Mouse (Mus musculus): ENCODE data around the gene Trim29.

Gene Trim29

DNA sequence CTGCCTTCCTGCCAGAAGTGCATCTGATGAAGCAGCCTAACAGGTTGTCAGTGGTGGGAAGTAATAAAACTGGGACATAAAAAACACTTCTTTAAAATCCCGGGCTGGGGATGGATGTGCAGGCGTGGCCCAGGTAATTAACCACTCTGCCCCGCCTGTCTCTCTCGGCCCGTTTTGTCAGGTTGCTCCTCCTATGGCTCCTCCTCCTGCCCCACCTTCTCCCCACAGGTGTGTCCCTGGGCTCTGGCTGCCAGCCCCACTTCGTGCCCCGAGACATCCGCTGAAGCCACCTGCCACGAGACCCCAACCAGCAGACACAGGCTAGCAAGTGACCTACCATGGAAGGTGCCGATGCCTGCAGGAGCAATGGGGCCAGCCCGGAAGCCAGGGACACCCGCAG is at the start of gene Trim29:
Trim29 (plus strand) TSS at position 311 of the 400 bp plus-strand sequence.
- no peak for DNase-seq

GRCm38 (mm10) chr9:43261124-43261907 is 49.3 kb upstream of the Trim29 start:
- no peak for DNase-seq

- DNase-seq: no peak
Observed at GRCm38 (mm10) chr9:43261941-43262340, 48.7 kb upstream of the Trim29 start.

DNA sequence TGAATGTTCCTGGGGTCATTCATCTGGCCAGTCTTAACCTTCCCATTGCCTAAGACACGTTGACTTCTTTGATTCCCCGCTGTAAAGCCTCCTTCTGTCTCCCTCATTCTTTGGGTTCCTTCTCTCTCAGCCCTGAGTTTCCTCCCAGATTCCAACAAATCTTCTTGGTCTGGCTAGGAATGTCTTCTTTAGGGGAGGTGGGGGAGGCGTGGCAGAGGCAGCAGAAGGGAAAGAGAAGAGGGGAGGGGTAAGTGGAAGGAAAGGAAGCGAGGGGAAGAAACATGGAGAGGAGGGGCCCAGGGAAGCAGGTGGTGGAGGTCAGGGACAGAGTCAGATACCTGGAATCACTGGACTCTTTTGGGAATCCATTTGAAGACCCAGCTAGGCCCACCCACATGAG is 48.3 kb upstream of the Trim29 start:
- DNase-seq: no peak

DNA sequence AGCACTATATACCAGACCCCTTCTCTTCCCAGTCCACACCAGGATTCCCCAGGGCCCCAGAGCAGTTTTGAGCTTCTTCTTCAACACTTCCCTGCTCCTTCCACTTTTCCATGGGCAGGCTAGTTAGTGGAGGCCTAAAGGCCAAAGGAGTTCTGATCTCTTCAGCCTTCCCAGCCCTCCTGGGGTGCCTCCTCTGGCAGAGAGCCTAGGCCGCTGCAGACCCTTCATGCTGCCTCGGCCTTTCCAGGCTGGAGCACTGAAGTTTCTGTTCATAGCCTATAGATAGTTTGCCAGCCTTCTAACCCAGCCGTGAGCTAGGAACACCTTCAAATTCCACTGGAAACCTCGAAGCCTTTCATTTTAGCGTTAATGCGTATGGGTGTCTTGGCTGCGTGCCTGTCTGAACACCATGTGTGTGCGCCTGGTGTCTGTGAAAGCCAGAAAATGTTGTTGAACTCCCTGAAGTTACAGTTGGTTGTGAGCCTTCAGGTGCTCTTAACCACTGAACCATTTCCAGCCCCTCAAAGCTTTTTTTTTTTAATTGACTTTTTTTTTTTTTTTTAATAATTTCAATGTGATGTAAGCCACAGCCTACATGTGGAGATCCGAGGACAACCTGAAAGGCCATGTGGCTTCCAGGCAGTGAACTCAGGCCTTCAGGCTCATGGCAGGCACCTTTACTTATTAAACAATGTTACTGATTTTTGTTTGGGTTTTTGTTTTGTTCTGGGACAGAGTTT is 47.7 kb upstream of the Trim29 start:
- no peak for DNase-seq

DNA sequence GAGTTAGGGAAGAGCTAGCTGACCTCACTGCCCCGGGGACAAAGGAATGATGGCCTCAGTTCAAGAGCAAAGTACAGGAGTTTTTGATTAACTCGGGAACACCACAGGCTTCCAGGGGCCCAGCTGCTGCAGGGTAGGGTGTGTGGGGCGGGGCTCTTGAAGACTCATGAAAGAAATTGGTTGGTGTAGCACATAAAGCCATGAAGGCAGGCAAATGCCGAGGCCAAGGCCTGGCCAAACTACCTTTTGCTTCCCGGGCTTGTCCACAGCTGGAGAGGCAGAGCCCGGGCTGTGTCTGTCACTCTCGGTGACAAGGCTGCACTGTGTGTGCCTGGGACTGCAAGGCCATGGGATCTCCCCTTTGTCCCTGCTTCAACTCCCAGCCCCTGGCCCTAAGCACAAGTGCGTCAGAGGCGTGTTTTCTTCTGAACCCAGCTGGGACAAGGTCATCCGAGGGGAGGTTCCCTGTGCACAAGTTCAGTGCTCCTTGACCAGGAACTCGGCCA is 46.6 kb upstream of the Trim29 start:
- no peak for DNase-seq

- DNase-seq: no peak
Observed at GRCm38 (mm10) chr9:43265194-43265593, 45.5 kb upstream of the Trim29 start.

DNA sequence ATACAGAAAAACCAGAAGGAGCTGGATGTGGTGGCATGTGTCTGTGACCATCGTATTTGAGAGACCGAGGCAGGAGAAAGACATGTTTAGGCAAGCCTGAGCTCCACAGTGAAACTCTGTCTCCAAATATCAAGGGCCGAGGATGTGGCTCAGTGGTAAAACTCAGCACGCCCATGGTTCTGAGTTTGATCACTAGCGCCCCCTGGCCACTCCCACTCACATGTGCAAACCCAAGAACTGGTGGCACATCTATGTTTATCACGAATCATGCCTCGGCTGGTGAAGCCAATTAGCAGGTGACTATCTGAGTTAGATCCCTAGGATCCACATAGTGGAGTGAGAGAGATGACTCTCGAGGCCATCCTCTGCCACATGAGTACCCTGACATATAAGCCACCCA is 43.3 kb upstream of the Trim29 start:
- DNase-seq: no peak

DNA sequence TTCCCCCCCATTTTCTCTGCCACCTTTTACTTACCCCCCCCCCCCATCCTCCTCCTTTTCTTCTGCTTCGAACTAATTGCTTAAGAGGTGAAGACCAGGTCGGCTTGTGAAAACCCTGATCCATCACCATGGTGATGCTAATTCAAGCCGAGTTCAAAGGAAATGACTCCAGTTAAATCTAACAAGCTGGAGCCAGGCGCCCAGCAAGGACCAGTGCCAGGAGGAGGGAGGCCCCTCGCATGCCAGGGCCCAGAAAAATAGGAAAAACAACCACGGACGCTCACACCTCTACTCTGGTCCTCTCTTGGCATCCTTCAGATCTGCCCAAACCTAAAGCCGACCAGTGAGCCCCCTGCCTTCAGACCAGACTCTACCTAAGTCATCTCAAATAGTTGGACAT is 41.5 kb upstream of the Trim29 start:
- no peak for DNase-seq

GRCm38 (mm10) chr9:43270723-43271252 is 39.9 kb upstream of the Trim29 start:
- no peak for DNase-seq

DNA sequence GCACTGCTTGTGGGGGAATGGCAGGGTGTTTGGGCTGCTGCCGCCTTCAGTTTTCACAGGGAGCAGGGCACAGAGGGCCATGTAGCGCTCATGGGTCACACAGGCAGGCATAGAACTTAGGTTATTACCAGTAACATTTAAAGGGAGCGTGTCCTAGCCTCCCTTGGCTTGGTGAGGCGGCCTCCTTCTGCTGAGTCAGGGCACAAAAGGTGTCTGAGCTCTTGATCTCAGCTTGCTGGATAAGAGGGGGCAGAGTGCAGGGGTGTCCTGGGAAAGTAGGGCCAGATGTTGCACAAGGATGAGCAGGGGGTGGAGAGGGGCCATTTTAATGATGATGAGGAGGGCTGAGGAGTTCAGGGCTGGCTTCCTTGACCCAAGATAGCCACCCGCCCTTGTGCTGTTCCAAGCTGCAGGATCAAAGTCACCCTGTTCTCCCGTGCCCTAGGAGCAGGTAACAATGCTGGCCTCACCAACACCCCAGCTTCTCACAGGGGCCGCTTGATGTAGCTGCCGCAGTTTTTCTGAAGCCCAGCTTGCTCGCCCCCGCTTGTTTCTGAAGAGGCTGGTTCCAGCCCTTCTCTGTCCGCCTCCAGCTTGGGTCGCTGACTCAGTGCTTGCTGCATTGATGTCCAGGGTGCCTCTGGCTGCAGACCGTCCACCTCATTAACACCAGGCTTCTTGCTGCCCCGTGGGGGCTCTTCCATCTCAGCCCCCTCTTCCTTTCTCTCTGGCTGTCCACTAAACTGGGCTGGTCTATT is 38.7 kb upstream of the Trim29 start:
- no peak for DNase-seq

DNA sequence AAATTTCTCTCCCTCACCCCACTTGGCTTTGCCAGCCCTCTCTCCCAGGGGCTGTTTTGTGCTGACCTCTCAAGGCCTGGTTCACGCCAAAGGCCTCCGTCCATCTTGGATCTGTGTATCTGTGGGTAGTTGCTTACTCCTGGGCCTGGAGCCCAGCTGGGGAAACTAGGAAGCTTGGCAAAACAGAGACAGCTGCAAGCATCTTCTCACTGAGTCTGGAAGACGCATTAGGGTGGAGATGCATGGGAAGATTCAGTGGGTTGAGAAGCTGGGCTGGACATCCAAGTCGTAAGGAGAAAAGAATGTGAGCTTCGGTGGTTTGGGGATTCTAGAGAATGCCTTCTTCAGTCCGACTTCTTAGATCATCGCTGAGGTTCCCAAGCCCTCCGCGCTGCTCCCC is 36.9 kb upstream of the Trim29 start:
- DNase-seq: no peak

DNA sequence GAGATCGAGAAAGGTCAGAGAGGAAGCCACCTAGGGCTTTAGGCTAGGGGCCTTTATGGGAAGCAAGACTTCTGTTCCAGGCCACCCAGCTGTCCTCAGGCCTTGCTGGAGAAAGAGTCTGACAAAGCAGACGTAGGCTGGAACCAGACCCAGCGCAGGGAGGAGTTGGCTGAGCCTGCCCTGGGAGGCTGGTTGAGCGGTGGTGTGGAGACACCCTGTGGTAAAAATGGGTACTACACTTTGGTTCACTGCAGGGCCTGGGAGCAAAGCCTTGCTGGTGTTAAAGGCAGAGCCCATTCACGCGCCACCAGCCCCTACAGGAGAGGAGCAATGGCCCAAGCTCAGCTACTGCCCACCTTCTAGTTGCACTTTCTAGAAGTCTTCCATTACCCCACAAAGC is 26.4 kb upstream of the Trim29 start:
- peak; percentile 68 to 75 for DNase-seq

- no peak for DNase-seq
Observed at GRCm38 (mm10) chr9:43285281-43285680, 25.4 kb upstream of the Trim29 start.

DNA sequence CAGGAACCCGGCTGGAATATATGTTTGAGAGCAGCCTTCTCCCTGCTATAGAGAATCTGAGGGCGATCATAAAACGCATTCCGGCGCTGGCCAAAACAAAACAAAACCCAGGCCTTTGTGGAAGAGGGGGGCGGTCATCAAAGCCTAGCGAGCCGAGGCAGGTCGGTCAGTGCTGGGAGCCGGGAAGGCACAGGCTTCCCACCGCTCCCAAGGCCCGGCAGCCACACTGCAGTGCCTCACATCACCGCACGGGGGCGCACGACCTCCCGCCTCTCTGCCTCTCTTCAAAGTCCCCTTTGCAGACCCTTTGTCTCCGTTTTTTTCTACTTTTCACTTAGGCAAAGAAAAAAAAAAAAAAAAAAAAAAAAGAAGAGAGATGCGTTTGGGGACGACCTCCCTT is 23.8 kb upstream of the Trim29 start:
- DNase-seq: peak; percentile 55 to 56

- no peak for DNase-seq
Observed at GRCm38 (mm10) chr9:43293058-43293457, 17.6 kb upstream of the Trim29 start.

GRCm38 (mm10) chr9:43300394-43300793 is 10.3 kb upstream of the Trim29 start:
- DNase-seq: no peak

- DNase-seq: no peak
Observed at GRCm38 (mm10) chr9:43302989-43303388, 7.7 kb upstream of the Trim29 start.

DNA sequence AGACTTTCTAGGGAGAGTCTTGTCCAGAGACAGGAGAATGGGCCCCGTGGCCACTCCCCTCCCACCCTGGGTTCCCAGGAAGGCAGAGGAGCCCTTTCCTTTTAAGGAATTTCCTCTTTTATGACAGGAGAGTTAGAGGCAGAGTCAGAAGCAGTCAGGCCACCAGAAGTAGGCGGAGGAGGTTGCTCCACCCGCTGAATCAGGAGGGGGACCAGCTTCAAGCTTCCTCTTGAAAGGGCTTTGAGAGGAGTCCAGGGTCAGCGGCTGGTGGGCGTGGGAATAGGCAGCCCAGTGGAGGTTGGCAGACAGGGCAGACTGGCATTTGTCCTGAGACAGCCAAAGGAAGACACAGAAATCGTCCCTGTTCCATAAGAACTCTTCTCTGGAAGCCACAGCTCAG is 4.8 kb upstream of the Trim29 start:
- no peak for DNase-seq

DNA sequence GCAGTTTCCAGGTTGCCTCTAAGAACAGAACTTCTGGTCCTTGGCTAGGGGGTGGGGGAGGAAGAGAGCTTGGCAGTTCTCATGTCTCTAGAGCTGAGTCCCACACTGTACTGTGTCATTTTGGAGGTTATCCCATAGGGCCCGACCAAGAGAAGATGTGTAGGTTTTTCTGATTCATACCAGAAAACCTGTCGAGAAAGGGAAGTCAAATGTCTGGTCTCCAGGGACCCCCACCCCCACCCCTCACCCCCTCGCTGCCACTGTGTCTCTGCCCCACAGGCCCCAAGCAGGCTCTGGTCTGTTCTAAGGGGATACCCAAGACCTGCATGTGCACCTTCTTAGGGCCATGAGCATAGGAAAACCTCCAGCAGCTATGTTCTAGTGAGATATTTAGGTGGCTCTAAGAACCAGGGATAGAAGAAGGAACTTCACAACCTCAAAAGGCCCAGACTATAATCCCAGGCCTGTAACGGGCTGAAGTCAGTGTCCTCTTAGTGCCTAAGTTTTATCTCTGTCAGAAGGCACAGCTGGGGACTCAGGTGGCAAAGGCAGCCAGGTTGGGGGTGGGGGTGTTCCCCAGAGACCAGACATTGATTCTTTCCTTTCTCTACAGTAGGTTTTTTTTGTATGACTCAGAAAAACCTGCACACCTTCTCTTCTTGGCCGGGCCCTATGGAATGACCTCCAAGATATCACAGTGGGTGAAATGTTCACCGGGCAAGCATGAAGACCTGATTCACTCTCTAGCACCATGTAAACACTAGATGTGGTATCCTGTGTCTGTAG is 1.4 kb upstream of the Trim29 start:
- no peak for DNase-seq

GRCm38 (mm10) chr9:43312190-43312589 is 1.5 kb downstream of the Trim29 start:
- DNase-seq: no peak

DNA sequence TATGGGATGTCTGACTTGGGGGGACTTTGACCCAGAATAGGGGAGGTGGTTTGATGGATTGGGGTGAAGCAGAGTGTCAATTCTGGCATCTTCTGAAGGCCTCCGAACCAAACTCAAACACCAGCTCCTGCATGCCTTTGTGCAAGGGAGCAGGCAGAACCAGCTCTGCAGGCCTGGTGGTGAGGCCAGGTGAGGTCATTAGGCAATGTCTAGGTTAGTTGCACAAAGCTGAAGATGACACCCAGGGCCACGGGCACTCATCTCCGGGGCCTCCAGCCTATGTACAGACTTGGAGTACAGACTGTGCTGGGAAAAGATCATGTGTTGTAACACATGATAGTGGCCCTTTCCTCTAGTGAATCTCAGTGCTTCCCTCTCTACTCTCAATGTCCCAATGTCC is 3.2 kb downstream of the Trim29 start:
- no peak for DNase-seq

Measured in cerebellum, postnatal 36 days (tissue).